Mouse (Mus musculus): ENCODE data around the gene Mrpl14.

- TF ChIP-seq MAFK (IDR thresholded peaks at IDR 0.05; ENCODE audit: insufficient read depth, low read depth, low read length) (no peak), CHD2 (IDR thresholded peaks at IDR 0.05; ENCODE audit: low read depth, low read length) (no peak)
Measured at GRCm38 (mm10) chr17:45672598-45672997, 13.5 kb upstream of the Mrpl14 start.
